Mouse (Mus musculus) heart, embryonic 10.5 days (tissue): ENCODE measurements at regions not wholly inside any gene's neighbourhood (a gene's known extent, or its start where the extent isn't known, plus 50 kb on each side); places are given as distances from the start of the nearest gene placed in this dataset.

ENCODE experiments used
- DNase-seq: peaks from one replicate; pipeline ENCODE4 v3.0.0-alpha.2; 2017; ENCODE audit warnings: low spot score
- H3K27ac ChIP-seq: fragments of 300-500 bp; sonication (generic); 2 replicates; pipeline ENCODE4 v1.5.1; 2016; ENCODE audit warnings: mild to moderate bottlenecking
- H3K27me3 ChIP-seq: fragments of 300-500 bp; sonication (generic); 2 replicates; pipeline ENCODE4 v1.6.1; 2016; ENCODE audit warnings: mild to moderate bottlenecking; ENCODE audit not compliant: poor library complexity, insufficient read depth, severe bottlenecking
- H3K36me3 ChIP-seq: fragments of 300-500 bp; sonication (generic); 2 replicates; pipeline ENCODE4 v1.6.1; 2016; ENCODE audit warnings: mild to moderate bottlenecking, moderate library complexity
- H3K4me1 ChIP-seq: fragments of 300-500 bp; sonication (generic); 2 replicates; pipeline ENCODE4 v1.6.1; 2016; ENCODE audit warnings: mild to moderate bottlenecking
- H3K4me3 ChIP-seq: fragments of 300-500 bp; sonication (generic); 2 replicates; pipeline ENCODE4 v1.5.1; 2016; ENCODE audit warnings: mild to moderate bottlenecking, moderate library complexity
- H3K9me3 ChIP-seq: fragments of 300-500 bp; sonication (generic); 2 replicates; pipeline ENCODE4 v1.6.1; 2016; ENCODE audit warnings: mild to moderate bottlenecking, moderate library complexity
- WGBS: fragments of 180-500 bp; shearing (Covaris S2); methylation state at CpG from one replicate; pipeline ENCODE4 v1.1.7; 2016; 5-methylcytosine and 5-hydroxymethylcytosine counted together

GRCm38 (mm10) chr13:97434961-97435864 is 194.3 kb downstream of the Enc1 start:
- WGBS, result 1% methylated on average over 20 of the region's 20 CpGs
- no peaks in the 10 kb centered on the region for H3K9me3 ChIP-seq

GRCm38 (mm10) chr13:97434167-97434566 is 193.3 kb downstream of the Enc1 start:
- H3K27ac ChIP-seq, result 0 out of 2 replicates have a peak overlapping the region, but pooled peaks have one; percentile 92
- H3K4me1 ChIP-seq, result peaks cover 43% of the 10 kb centered on the region
- 0 out of 2 replicates have a peak, but pooled peaks cover 3% of the 10 kb centered on the region for H3K27me3 ChIP-seq
- no peaks in the 10 kb centered on the region for H3K9me3 ChIP-seq
- 40% methylated on average over 7 of the region's 7 CpGs for WGBS
- no peak overlapping the region for H3K4me3 ChIP-seq
- no peak for DNase-seq
- no peaks in the 10 kb centered on the region for H3K36me3 ChIP-seq

More at GRCm38 (mm10) chr13:97434961-97435864, 194.3 kb downstream of the Enc1 start:
- Histone ChIP-seq H3K4me3 (peak overlapping the region; percentile 61), H3K36me3 (no peaks in the 10 kb centered on the region), H3K27ac (peak overlapping the region; percentile 92), H3K4me1 (peaks cover 47% of the 10 kb centered on the region), H3K27me3 (0 out of 2 replicates have a peak, but pooled peaks cover 3% of the 10 kb centered on the region)
- peak; percentile 83 for DNase-seq

- no peak for DNase-seq
- Histone ChIP-seq H3K36me3 (no peaks in the 10 kb centered on the region), H3K27me3 (0 out of 2 replicates have a peak, but pooled peaks cover 3% of the 10 kb centered on the region), H3K4me1 (peaks cover 34% of the 10 kb centered on the region), H3K27ac (no peak overlapping the region), H3K4me3 (no peak overlapping the region), H3K9me3 (no peaks in the 10 kb centered on the region)
- 30% methylated on average over 4 of the region's 4 CpGs for WGBS
Observed at GRCm38 (mm10) chr13:97432627-97433026, 191.7 kb downstream of the Enc1 start.

- no peak for DNase-seq
- Histone ChIP-seq H3K27me3 (peaks cover 11% of the 10 kb centered on the region), H3K9me3 (no peaks in the 10 kb centered on the region), H3K27ac (no peak overlapping the region), H3K4me1 (peaks cover 21% of the 10 kb centered on the region), H3K4me3 (no peak overlapping the region), H3K36me3 (no peaks in the 10 kb centered on the region)
- 67% methylated on average over 2 of the region's 2 CpGs for WGBS
Observed at GRCm38 (mm10) chr13:97430885-97431284, 190.0 kb downstream of the Enc1 start.

- H3K36me3 ChIP-seq, result no peaks in the 10 kb centered on the region
- WGBS, result 70% methylated on average over 6 of the region's 6 CpGs
- H3K4me1 ChIP-seq, result 0 out of 2 replicates have a peak, but pooled peaks cover 5% of the 10 kb centered on the region
- H3K27ac ChIP-seq, result no peak overlapping the region
- no peaks in the 10 kb centered on the region for H3K9me3 ChIP-seq
- peaks cover 16% of the 10 kb centered on the region for H3K27me3 ChIP-seq
- H3K4me3 ChIP-seq, result no peak overlapping the region
- DNase-seq, result peak; percentile 42
Observed at GRCm38 (mm10) chr13:97428163-97428562, 187.3 kb downstream of the Enc1 start.

- H3K9me3 ChIP-seq, result no peaks in the 10 kb centered on the region
- 37% methylated on average over 4 of the region's 4 CpGs for whole genome bisulfite sequencing
- no peak overlapping the region for H3K4me3 ChIP-seq
- no peaks in the 10 kb centered on the region for H3K36me3 ChIP-seq
- peak; percentile 66 for DNase-seq
- peaks cover 16% of the 10 kb centered on the region for H3K27me3 ChIP-seq
- 0 out of 2 replicates have a peak, but pooled peaks cover 5% of the 10 kb centered on the region for H3K4me1 ChIP-seq
- H3K27ac ChIP-seq, result no peak overlapping the region
Observed at GRCm38 (mm10) chr13:97427537-97427936, 186.6 kb downstream of the Enc1 start.

- no peak overlapping the region for H3K27ac ChIP-seq
- peaks cover 21% of the 10 kb centered on the region for H3K27me3 ChIP-seq
- 81% methylated on average over 9 of the region's 9 CpGs for WGBS
- H3K9me3 ChIP-seq, result no peaks in the 10 kb centered on the region
- H3K36me3 ChIP-seq, result no peaks in the 10 kb centered on the region
- peak; percentile 67 for DNase-seq
- no peak overlapping the region for H3K4me3 ChIP-seq
- 0 out of 2 replicates have a peak, but pooled peaks cover 5% of the 10 kb centered on the region for H3K4me1 ChIP-seq
Observed at GRCm38 (mm10) chr13:97425731-97426130, 184.8 kb downstream of the Enc1 start.

GRCm38 (mm10) chr13:97423911-97424310 is 183.0 kb downstream of the Enc1 start:
- H3K9me3 ChIP-seq, result no peaks in the 10 kb centered on the region
- peaks cover 25% of the 10 kb centered on the region for H3K27me3 ChIP-seq
- H3K4me3 ChIP-seq, result no peak overlapping the region
- H3K4me1 ChIP-seq, result no peaks in the 10 kb centered on the region
- H3K27ac ChIP-seq, result no peak overlapping the region
- WGBS, result 67% methylated on average over 6 of the region's 6 CpGs
- H3K36me3 ChIP-seq, result no peaks in the 10 kb centered on the region
- peak; percentile 63 for DNase-seq

GRCm38 (mm10) chr13:97423298-97423817 is 182.5 kb downstream of the Enc1 start:
- no peak overlapping the region for H3K4me3 ChIP-seq
- H3K27me3 ChIP-seq, result peaks cover 25% of the 10 kb centered on the region
- no peaks in the 10 kb centered on the region for H3K4me1 ChIP-seq
- no peaks in the 10 kb centered on the region for H3K9me3 ChIP-seq
- 84% methylated on average over 5 of the region's 5 CpGs for WGBS
- H3K27ac ChIP-seq, result no peak overlapping the region
- no peaks in the 10 kb centered on the region for H3K36me3 ChIP-seq
- no peak for DNase-seq

GRCm38 (mm10) chr13:97422897-97423296 is 182.0 kb downstream of the Enc1 start:
- peak; percentile 58 for DNase-seq
- 84% methylated on average over 7 of the region's 7 CpGs for WGBS

GRCm38 (mm10) chr13:97421831-97422230 is 180.9 kb downstream of the Enc1 start:
- no peaks in the 10 kb centered on the region for H3K9me3 ChIP-seq
- DNase-seq, result peak; percentile 51
- no peak overlapping the region for H3K4me3 ChIP-seq
- peaks cover 25% of the 10 kb centered on the region for H3K27me3 ChIP-seq
- 77% methylated on average over 3 of the region's 3 CpGs for WGBS
- no peak overlapping the region for H3K27ac ChIP-seq
- peaks cover 5% of the 10 kb centered on the region; the same call in 1 of the 2 replicates for H3K4me1 ChIP-seq
- H3K36me3 ChIP-seq, result no peaks in the 10 kb centered on the region

More at GRCm38 (mm10) chr13:97422897-97423296, 182.0 kb downstream of the Enc1 start:
- Histone ChIP-seq H3K27ac (no peak overlapping the region), H3K4me1 (no peaks in the 10 kb centered on the region), H3K36me3 (no peaks in the 10 kb centered on the region), H3K27me3 (peaks cover 25% of the 10 kb centered on the region), H3K9me3 (no peaks in the 10 kb centered on the region), H3K4me3 (no peak overlapping the region)

- H3K9me3 ChIP-seq, result no peaks in the 10 kb centered on the region
- no peak overlapping the region for H3K27ac ChIP-seq
- no peaks in the 10 kb centered on the region for H3K36me3 ChIP-seq
- H3K4me3 ChIP-seq, result no peak overlapping the region
- H3K27me3 ChIP-seq, result peaks cover 16% of the 10 kb centered on the region
- H3K4me1 ChIP-seq, result peaks cover 5% of the 10 kb centered on the region; the same call in 1 of the 2 replicates
- DNase-seq, result peak; percentile 62
- WGBS, result 67% methylated on average over 3 of the region's 3 CpGs
Observed at GRCm38 (mm10) chr13:97420773-97421172, 179.9 kb downstream of the Enc1 start.

- Histone ChIP-seq H3K36me3 (no peaks in the 10 kb centered on the region), H3K9me3 (no peaks in the 10 kb centered on the region), H3K27ac (no peak overlapping the region), H3K4me1 (peaks cover 5% of the 10 kb centered on the region; the same call in 1 of the 2 replicates), H3K27me3 (peaks cover 9% of the 10 kb centered on the region), H3K4me3 (no peak overlapping the region)
- 71% methylated on average over 3 of the region's 3 CpGs for WGBS
- DNase-seq, result no peak
Observed at GRCm38 (mm10) chr13:97419100-97419499, 178.2 kb downstream of the Enc1 start.
